Mouse (Mus musculus) ES-CJ7 (cell line): ENCODE results near the gene Sv2b.
"Not testable (repeated sequence)": the region's sequence is repeated elsewhere in the genome, so short reads cannot be mapped to it uniquely, and the experiment has no call there.

Experiments
- DNase-seq: peaks from one replicate; pipeline ENCODE4 v3.0.0; 2011; ENCODE audit warnings: low read depth, low spot score

The Sv2b gene

DNA sequence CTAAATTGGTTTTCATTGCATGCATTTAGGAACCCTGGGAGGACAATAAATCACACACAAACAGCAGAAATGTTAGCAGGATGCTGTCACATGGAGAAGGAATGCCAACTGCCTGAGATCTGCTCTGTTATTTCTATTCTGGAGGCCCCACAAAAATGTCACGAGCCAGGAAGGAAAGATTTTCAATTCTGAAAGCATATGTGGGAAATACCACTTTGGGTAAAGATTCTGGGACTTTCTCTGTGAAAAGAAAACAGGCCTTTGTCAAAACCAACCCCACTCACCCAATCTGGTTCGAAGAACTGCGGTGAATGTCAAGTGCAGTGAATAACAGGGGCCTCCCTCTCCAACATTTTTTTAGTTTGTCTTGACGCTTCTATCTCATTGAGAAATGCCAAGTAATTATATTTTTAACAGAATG is 99.8 kb downstream of the Sv2b start:
- no peak for DNase-seq

DNA sequence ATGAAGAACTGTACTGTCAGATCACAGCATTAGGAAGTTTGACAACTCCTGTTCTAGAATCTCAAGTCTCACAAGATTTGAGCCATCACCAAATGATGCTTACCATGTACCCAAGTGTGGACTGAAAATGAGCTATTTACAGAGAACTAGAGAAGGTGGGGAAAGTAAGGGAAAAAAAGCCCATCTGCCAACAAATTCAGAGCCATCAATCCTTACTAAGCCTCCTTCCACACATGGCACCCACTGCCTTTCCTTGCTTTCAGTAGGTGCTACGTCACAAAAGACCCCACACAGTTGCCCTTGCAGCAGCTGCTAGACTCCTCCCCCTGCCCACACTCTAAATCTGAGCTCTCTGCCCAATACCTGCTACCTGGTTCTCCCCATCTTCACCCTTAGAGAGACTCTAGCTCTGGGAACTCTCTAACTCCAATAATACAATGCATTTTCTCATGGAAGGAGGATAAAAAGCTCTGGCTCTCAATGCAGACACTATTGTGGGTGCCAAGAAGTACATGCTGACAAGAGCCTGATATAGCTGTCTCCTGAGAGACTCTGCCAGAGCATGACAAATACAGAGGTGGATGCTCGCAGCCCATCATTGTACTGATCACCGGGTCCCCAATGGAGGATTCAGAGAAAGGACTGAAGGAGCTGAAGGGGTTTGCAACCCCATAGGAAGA is 101.0 kb downstream of the Sv2b start:
- DNase-seq: no peak

GRCm38 (mm10) chr7:75206671-75207070 is 102.4 kb downstream of the Sv2b start:
- no peak for DNase-seq

DNA sequence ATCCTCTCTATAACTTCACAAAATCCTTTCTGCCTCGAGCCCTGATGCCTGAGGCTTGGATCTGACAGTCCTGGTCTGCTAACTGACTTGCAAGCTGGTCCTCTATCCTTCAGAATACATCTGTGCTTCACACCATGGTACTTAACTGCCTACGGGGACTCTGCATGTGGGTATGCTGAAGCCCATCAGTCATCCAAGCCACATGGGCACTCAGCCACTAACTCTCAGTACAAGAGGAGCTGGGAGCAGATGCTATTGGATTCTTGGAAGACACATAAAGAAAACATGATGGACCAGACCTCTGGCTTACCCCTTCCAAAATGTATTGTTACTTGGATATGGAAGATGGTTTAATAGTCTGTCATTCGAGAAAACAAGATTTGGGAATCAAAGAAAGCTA is 103.7 kb downstream of the Sv2b start:
- no peak for DNase-seq

DNA sequence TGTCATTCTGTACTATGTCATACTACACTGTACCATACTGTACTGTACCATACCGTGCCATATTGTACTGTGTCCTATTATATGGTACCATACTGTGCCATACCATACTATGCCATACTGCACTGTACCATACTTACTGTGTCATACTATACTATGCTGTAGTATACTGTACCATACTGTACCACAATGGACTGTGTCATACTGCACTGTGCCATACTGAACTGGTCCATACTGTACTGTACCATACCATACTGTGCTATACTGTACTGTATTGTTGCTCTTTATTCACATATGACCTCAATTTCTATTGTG is 114.2 kb downstream of the Sv2b start:
- DNase-seq: not testable (repeated sequence)

- no peak for DNase-seq
Measured at GRCm38 (mm10) chr7:75194158-75194918, 114.7 kb downstream of the Sv2b start.

DNA sequence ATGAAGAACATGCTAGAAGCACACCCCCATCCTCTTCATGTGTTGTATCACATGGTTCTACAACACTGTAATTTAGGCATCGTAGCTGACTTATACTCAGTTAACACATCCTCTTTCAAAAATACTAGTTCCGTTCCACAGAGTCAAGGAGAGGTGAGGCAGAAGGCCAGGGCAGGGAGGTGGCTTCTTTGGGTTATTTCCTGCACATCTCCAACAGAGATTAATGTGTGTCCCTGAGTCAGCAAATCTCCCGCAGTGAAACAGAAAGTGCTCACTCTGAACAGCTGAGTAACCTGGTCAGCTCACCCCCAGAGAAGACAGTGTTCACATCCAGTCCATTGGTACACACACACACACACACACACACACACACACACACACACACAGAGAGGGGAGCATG is 118.9 kb downstream of the Sv2b start:
- DNase-seq: no peak

- DNase-seq: no peak
Measured at GRCm38 (mm10) chr7:75175042-75175441, 134.0 kb downstream of the Sv2b start.

DNA sequence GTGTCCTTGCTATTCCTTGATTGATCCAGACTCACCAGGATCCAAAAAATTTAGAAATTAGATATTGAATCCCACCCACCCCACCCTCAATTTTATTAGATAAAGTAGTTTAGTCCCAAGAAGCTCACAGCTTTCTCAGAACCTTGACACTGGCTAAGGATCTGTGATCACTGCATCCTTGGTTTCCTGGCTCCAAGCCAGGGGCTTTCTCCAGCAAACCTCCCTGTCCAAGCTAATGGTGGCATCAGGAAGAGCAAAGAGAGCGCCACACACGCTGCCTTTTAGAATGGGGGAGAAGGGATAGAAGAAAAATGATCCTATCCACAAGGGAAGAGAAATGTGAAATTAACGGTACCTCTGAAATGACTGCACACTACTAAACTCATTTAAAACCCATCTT is 141.6 kb downstream of the Sv2b start:
- DNase-seq: no peak

DNA sequence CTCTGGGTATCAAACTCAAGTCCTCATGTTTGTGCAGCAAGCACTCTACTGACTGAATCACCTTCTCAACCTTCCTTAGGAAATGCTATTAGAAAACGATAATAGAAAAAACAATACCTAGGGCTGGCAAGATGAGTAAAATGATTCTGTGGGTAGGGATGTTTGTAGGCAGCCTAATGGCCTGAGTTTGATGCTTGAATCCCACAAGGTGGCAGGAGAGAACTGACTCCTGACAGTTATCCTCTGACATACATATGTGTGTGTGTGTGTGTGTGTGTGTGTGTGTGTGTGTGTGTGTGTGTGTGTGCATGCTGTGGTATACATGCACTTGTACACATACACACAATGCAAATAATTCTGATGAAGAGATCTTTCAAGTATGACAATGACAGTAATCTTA is 161.9 kb downstream of the Sv2b start:
- no peak for DNase-seq

DNA sequence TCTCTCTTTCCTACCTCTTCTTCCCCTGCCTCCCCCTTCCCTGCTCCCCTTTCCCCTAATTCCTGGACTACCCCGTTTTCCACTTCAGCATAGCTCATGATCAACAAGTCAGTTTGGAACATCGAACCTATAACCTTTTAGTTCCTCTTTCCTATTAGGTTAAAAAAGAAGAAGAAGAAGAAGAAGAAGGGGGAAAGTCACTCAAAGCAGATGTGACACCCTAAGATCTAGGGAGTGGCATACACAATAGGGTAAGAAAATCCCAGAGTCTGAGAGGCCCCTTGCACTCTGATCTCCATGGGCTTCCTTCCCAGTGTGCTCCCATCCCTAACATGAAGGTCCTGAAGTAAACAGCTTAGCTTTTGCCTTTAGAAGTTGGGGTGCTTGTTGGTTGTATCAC is 166.3 kb downstream of the Sv2b start:
- DNase-seq: no peak

DNA sequence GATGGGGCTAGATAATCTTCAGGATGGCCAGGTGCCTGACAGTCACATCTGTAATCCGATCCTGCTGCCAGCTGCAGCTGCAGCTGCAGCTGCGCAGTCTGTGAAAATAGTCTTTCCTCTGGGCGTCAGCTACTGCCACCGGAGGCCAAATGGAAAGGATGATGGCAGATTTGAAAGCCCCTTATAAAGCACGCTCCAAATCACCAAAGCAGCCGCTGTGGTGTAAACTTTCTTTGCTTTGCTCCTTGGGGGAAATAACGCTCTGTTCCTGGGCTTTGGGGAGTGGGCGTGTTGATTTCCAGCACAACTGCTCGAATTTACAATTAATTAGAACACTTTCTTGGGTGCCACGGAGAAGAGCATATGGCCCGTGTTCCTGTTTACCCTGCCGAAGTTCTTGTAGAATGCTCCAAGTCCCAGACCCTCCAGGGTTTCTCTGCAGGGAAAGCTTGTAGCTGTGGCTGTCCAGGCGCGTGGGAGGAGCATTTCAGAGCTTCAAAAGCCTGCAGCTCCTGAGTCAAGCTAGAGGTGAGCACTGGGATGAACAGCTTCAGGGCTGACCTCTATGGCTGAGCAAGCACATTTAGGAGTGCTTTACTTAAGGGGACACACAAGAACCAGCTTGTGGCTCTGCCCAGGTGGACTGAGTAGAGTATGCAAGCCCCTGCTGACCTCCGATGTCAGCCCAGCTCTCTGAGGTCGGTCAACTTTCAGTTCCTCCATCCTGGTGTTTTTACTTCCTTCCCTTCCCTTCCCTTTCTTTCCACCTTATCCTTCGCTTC is 167.0 kb downstream of the Sv2b start:
- DNase-seq: no peak

- no peak for DNase-seq
Measured at GRCm38 (mm10) chr7:75139306-75139705, 169.8 kb downstream of the Sv2b start.

GRCm38 (mm10) chr7:75134710-75135617 is 174.1 kb downstream of the Sv2b start:
- peak; percentile 65 for DNase-seq

GRCm38 (mm10) chr7:75128036-75128435 is 181.0 kb downstream of the Sv2b start:
- DNase-seq: peak; percentile 50

GRCm38 (mm10) chr7:75124067-75124466 is 185.0 kb downstream of the Sv2b start:
- DNase-seq: no peak

DNA sequence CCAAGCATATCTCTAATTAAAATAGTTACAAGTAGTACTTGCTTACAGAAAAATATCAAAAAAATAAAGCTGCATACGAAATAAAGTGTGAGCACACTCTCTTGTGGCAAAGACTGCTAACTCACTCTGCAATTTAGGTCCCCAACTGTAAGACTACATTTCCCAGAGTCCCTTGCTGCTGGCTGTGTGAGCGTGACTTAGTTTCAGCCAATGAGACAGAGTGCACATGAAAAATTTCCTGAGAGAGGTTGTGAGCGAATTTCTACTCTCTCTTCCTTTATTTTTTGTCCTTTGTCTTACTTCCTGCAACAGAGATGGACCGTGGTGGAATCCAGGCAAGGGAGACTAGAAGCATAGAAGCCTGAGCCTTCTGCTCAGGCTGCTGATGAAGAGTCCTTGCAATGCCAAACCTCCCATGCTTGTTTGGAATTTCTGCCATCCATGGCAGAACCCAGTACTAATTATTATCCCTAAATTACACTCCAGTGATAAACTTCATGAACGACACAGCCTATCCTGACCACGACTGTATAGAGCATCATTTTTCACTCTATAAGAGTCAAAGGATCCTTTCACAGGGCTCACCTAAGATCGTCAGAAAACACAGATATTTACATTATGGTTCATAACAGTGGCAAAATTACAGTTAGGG is 190.9 kb downstream of the Sv2b start:
- peak; percentile 65 for DNase-seq

DNA sequence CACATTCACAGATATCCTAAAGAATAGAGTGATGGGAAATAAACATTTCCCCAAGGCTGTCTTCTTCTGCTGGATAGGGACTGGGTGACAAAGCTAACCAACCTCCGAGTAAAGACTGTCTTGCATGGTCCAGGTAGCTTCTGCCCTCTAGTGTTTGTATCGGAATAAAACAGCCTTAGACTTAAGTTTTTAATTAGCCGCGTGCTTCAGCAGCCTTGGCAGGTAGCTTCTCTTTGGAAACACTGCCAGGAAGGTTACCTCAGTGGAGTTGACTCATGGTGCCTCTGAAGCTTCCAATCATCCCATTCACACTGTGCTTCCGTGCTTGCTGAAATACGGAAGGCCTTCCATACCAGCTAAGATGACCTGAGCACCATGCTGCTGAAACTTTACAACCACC is 198.4 kb downstream of the Sv2b start:
- DNase-seq: peak; percentile 75

- DNase-seq: peak; percentile 54
Measured at GRCm38 (mm10) chr7:75107441-75107840, 201.6 kb downstream of the Sv2b start.

GRCm38 (mm10) chr7:75103900-75104299 is 205.2 kb downstream of the Sv2b start:
- no peak for DNase-seq
